Mouse (Mus musculus): ENCODE results near the gene Rnf11. TPM values are rescaled to one million over a fixed set of nuclear protein-coding genes. Genes with fewer than 3 reads are reported as not detected.

Gene Rnf11
- total RNA-seq, 1 experiment, result 19.3 TPM

- no peaks in the 10 kb centered on the region for H3K36me3 ChIP-seq (ENCODE audit: control insufficient read depth, insufficient read depth, low read length, poor library complexity, severe bottlenecking)
- in situ Hi-C loops (cut with MboI; ENCODE audit: low sequenced_read_pairs in 2 of 2, unreplicated experiment in 2 of 2), result no loop called here
- TF ChIP-seq HCFC1 (IDR thresholded peaks at IDR 0.05; ENCODE audit: borderline replicate concordance, insufficient read depth, low read length) (no peak), MAFK (IDR thresholded peaks at IDR 0.05; ENCODE audit: insufficient read depth, low read depth, low read length) (peak; percentile 20; the same call in 1 of the 2 replicates)
- DNase-seq (ENCODE audit: low read depth, low spot score), result no peak
- H3K4me3 ChIP-seq (ENCODE audit: insufficient read depth in 1 of 2, low read depth in 1 of 2, low read length in 2 of 2, poor library complexity in 1 of 2, severe bottlenecking in 1 of 2), result no peak overlapping the region
- H3K4me1 ChIP-seq (ENCODE audit: control insufficient read depth in 2 of 2, insufficient read depth in 2 of 2, low read length in 2 of 2, poor library complexity in 1 of 2), result peaks cover 0 to 2% of the 10 kb centered on the region in 2 experiments; a peak in 1 of 4 replicates
- H3K9me3 ChIP-seq (ENCODE audit: control insufficient read depth, insufficient read depth, low read depth, low read length), result no peaks in the 10 kb centered on the region
- H3K9ac ChIP-seq (ENCODE audit: insufficient read depth, low read depth, low read length, poor library complexity, severe bottlenecking), result no peak overlapping the region
- no peak overlapping the region for H3K27ac ChIP-seq (ENCODE audit: insufficient read depth, low read depth, low read length, poor library complexity, severe bottlenecking)
Observed at GRCm38 (mm10) chr4:109471606-109472005, 12.9 kb downstream of the Rnf11 start.

- Histone ChIP-seq H3K4me3 (ENCODE audit: insufficient read depth in 1 of 2, low read depth in 1 of 2, low read length in 2 of 2, poor library complexity in 1 of 2, severe bottlenecking in 1 of 2) (no peak overlapping the region), H3K9me3 (ENCODE audit: control insufficient read depth, insufficient read depth, low read depth, low read length) (no peaks in the 10 kb centered on the region), H3K36me3 (ENCODE audit: control insufficient read depth, insufficient read depth, low read length, poor library complexity, severe bottlenecking) (no peaks in the 10 kb centered on the region; the same call in 1 of the 2 replicates), H3K4me1 (ENCODE audit: control insufficient read depth in 2 of 2, insufficient read depth in 2 of 2, low read length in 2 of 2, poor library complexity in 1 of 2) (no peaks in the 10 kb centered on the region), H3K9ac (ENCODE audit: insufficient read depth, low read depth, low read length, poor library complexity, severe bottlenecking) (no peak overlapping the region), H3K27ac (ENCODE audit: insufficient read depth, low read depth, low read length, poor library complexity, severe bottlenecking) (no peak overlapping the region)
- TF ChIP-seq CHD2 (IDR thresholded peaks at IDR 0.05; ENCODE audit: low read depth, low read length) (no peak), ZC3H11A (IDR thresholded peaks at IDR 0.05; ENCODE audit: borderline replicate concordance, low read depth, low read length) (no peak), ZNF384 (IDR thresholded peaks at IDR 0.05; ENCODE audit: low read depth, low read length) (no peak), HCFC1 (IDR thresholded peaks at IDR 0.05; ENCODE audit: borderline replicate concordance, insufficient read depth, low read length) (no peak)
- in situ Hi-C loops (cut with MboI; ENCODE audit: low sequenced_read_pairs in 2 of 2, unreplicated experiment in 2 of 2), result no loop called here
- DNase-seq (ENCODE audit: low read depth, low spot score), result no peak
Observed at GRCm38 (mm10) chr4:109467687-109468086, 16.8 kb downstream of the Rnf11 start.

GRCm38 (mm10) chr4:109463892-109464291 lies 20.6 kb downstream of the Rnf11 start:
- Histone ChIP-seq H3K9me3 (ENCODE audit: control insufficient read depth, insufficient read depth, low read depth, low read length) (no peaks in the 10 kb centered on the region), H3K9ac (ENCODE audit: insufficient read depth, low read depth, low read length, poor library complexity, severe bottlenecking) (no peak overlapping the region), H3K4me3 (ENCODE audit: insufficient read depth in 1 of 2, low read depth in 1 of 2, low read length in 2 of 2, poor library complexity in 1 of 2, severe bottlenecking in 1 of 2) (no peak overlapping the region), H3K4me1 (ENCODE audit: control insufficient read depth in 2 of 2, insufficient read depth in 2 of 2, low read length in 2 of 2, poor library complexity in 1 of 2) (no peaks in the 10 kb centered on the region), H3K27ac (ENCODE audit: insufficient read depth, low read depth, low read length, poor library complexity, severe bottlenecking) (no peak overlapping the region), H3K36me3 (ENCODE audit: control insufficient read depth, insufficient read depth, low read length, poor library complexity, severe bottlenecking) (no peaks in the 10 kb centered on the region; the same call in 1 of the 2 replicates)
- in situ Hi-C loops (cut with MboI; ENCODE audit: low sequenced_read_pairs in 2 of 2, unreplicated experiment in 2 of 2), result no loop called here
- no peak for TF ChIP-seq ZC3H11A (IDR thresholded peaks at IDR 0.05; ENCODE audit: borderline replicate concordance, low read depth, low read length)
- no peak for TF ChIP-seq ZNF384 (IDR thresholded peaks at IDR 0.05; ENCODE audit: low read depth, low read length)
- no peak for TF ChIP-seq MAFK (IDR thresholded peaks at IDR 0.05; ENCODE audit: insufficient read depth, low read depth, low read length)
- no peak for TF ChIP-seq CHD2 (IDR thresholded peaks at IDR 0.05; ENCODE audit: low read depth, low read length)
- no peak for TF ChIP-seq HCFC1 (IDR thresholded peaks at IDR 0.05; ENCODE audit: borderline replicate concordance, insufficient read depth, low read length)
- DNase-seq (ENCODE audit: low read depth, low spot score), result no peak

GRCm38 (mm10) chr4:109460421-109461179 lies 23.9 kb downstream of the Rnf11 start:
- in situ Hi-C loops (cut with MboI; ENCODE audit: low sequenced_read_pairs in 2 of 2, unreplicated experiment in 2 of 2), result no loop called here
- DNase-seq (ENCODE audit: low read depth, low spot score), result no peak

More at GRCm38 (mm10) chr4:109460421-109461179, 23.9 kb downstream of the Rnf11 start:
- Histone ChIP-seq H3K9ac (ENCODE audit: insufficient read depth, low read depth, low read length, poor library complexity, severe bottlenecking) (no peak overlapping the region), H3K27ac (ENCODE audit: insufficient read depth, low read depth, low read length, poor library complexity, severe bottlenecking) (no peak overlapping the region), H3K9me3 (ENCODE audit: control insufficient read depth, insufficient read depth, low read depth, low read length) (no peaks in the 10 kb centered on the region), H3K36me3 (ENCODE audit: control insufficient read depth, insufficient read depth, low read length, poor library complexity, severe bottlenecking) (no peaks in the 10 kb centered on the region; the same call in 1 of the 2 replicates), H3K4me1 (ENCODE audit: control insufficient read depth in 2 of 2, insufficient read depth in 2 of 2, low read length in 2 of 2, poor library complexity in 1 of 2) (no peaks in the 10 kb centered on the region), H3K4me3 (ENCODE audit: insufficient read depth in 1 of 2, low read depth in 1 of 2, low read length in 2 of 2, poor library complexity in 1 of 2, severe bottlenecking in 1 of 2) (no peak overlapping the region)
- TF ChIP-seq ZC3H11A (IDR thresholded peaks at IDR 0.05; ENCODE audit: borderline replicate concordance, low read depth, low read length) (no peak), ZNF384 (IDR thresholded peaks at IDR 0.05; ENCODE audit: low read depth, low read length) (no peak), HCFC1 (IDR thresholded peaks at IDR 0.05; ENCODE audit: borderline replicate concordance, insufficient read depth, low read length) (no peak), MAFK (IDR thresholded peaks at IDR 0.05; ENCODE audit: insufficient read depth, low read depth, low read length) (no peak), CHD2 (IDR thresholded peaks at IDR 0.05; ENCODE audit: low read depth, low read length) (no peak)
